Mouse (Mus musculus) G1E (cell line): ENCODE measurements around the gene Zfp296.

Experiments used
- CTCF ChIP-seq: IDR thresholded peaks from 2 replicates; pipeline ENCODE4 v1.5.1; 2012; ENCODE audit warnings: low read depth, low read length, inconsistent platforms, mixed read lengths
- GATA1 ChIP-seq: IDR thresholded peaks from 2 replicates; pipeline ENCODE4 v1.6.1; 2012; ENCODE audit warnings: borderline replicate concordance, low read length, inconsistent platforms, mixed read lengths
- GATA2 ChIP-seq: IDR thresholded peaks from 2 replicates; pipeline ENCODE4 v1.6.1; 2012; ENCODE audit warnings: low read depth, low read length, inconsistent platforms, borderline replicate concordance
- POLR2AphosphoS5 ChIP-seq: IDR thresholded peaks from 2 replicates; pipeline ENCODE4 v1.6.1; 2012; ENCODE audit warnings: low read depth, low read length, inconsistent platforms; ENCODE audit not compliant: insufficient replicate concordance
- TAL1 ChIP-seq: conservative IDR thresholded peaks from 2 replicates; pipeline ENCODE4 v1.6.1; 2012; ENCODE audit warnings: low read depth, low read length, inconsistent platforms, mixed read lengths

- no peak for TF ChIP-seq CTCF
- TF ChIP-seq GATA1 = no peak
- TF ChIP-seq GATA2 = no peak
- no peak for TF ChIP-seq POLR2AphosphoS5
- TF ChIP-seq TAL1 = no peak
Measured at GRCm38 (mm10) chr7:19575559-19575958, 1.5 kb upstream of the Zfp296 start.
